Mouse (Mus musculus): ENCODE measurements around the gene Gm28778. TPM values are rescaled to one million over a fixed set of nuclear protein-coding genes. Genes with fewer than 3 reads are reported as not detected.
"Not testable (repeated sequence)": the region's sequence is repeated elsewhere in the genome, so short reads cannot be mapped to it uniquely, and the experiment has no call there.

Gm28778 gene
- 2.9 and 3.8 TPM in 2 replicates for polyA plus RNA-seq (2012; rRNA removed)

DNA sequence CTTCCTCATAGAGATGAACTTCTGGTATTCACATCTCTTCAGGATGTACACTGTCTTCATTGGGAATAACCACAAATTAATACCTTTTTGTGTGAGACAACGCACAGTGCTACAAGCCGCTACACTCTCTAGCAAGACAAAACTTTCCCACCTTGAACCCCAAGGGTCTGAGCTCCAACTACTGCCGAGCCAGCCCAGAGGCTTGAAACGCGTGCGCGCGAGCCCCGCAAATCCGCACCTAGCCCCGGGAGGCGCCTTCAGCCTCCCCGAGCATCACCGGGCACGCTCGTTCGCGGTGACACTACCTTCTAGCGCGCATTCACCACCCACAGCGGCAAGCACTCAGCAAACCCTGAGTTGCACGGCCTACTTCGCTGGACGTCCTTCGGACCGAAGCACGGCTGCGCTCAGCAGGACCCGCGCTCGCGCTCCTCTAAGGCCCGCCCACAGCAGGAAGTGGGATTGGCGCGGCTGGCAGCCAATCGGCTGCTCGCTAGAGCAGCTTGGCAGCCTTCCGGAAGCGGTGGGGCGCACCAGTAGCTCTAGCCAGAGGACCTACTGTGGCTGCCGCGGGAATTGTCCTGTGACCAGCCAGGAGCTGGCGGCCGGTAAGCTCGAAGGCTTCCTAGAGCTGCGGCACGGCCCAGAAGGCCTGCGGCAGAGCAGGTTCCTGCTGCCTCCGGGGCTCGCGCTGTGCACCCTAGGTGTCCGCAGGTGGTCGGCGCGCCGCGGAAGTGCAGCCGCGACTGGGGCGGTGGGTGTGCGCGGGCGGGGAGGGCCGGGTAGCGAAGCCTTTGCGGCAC, at the start of gene Gm28778, which contains the start of the genes Pms1 and Ormdl1:
Gm28778 (plus strand) TSS at position 531 of the 803 bp plus-strand sequence.
Pms1 (minus strand) TSS at position 438 of the 803 bp plus-strand sequence.
Ormdl1 (plus strand) TSS at position 515 of the 803 bp plus-strand sequence.
- Histone ChIP-seq H3K4me1 (ENCODE audit: control insufficient read depth, insufficient read depth, low read length) (peaks cover 4% of the 10 kb centered on the region; the same call in 1 of the 2 replicates), H3K27me3 (ENCODE audit: control insufficient read depth, insufficient read depth, low read length) (no peaks in the 10 kb centered on the region), H3K27ac (ENCODE audit: insufficient read depth, low read length) (peak within 1 kb of the TSS; percentile 76), H3K4me3 (replicated peaks; ENCODE audit: insufficient read depth, low read depth, low read length) (peak within 1 kb of the TSS; percentile 71)
- TF ChIP-seq POLR2A (IDR thresholded peaks at IDR 0.05; ENCODE audit: borderline replicate concordance, insufficient read depth, low read length), result peak; percentile 96
- no peak for TF ChIP-seq CTCF (IDR thresholded peaks at IDR 0.05; ENCODE audit: borderline replicate concordance, insufficient read depth, low read depth, low read length)
- 1% methylated on average over 66 of the region's 66 CpGs for WGBS
- DNase-seq, result peak; percentile 96 to 98

DNA sequence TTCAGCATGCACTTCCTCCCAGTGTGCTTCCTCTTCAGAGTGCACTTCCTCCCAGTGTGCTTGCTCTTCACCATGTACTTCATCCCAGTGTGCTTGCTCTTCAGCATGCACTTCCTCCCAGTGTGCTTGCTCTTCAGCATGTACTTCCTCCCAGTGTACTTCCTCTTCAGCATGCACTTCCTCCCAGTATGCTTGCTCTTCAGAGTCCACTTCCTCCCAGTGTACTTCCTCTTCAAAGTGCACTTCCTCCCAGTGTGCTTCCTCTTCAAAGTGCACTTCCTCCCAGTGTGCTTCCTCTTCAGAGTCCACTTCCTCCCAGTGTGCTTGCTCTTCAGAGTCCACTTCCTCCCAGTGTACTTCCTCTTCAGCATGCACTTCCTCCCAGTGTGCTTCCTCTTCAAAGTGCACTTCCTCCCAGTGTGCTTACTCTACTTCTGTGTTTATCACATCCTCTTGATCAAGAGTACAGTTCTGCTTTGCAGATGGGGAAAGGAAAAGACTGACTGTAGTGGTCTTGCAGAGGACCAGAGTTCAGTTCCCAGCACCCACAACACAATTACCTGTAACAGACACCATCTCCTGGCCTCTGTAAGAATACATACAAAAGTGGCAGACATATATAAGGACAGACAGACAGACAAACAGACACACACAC, 31.8 kb upstream of the Gm28778 start:
- H3K4me3 ChIP-seq (replicated peaks; ENCODE audit: insufficient read depth, low read depth, low read length); DNase-seq; H3K27me3 ChIP-seq (ENCODE audit: control insufficient read depth, insufficient read depth, low read length); H3K4me1 ChIP-seq (ENCODE audit: control insufficient read depth, insufficient read depth, low read length); H3K27ac ChIP-seq (ENCODE audit: insufficient read depth, low read length): not testable (repeated sequence)

DNA sequence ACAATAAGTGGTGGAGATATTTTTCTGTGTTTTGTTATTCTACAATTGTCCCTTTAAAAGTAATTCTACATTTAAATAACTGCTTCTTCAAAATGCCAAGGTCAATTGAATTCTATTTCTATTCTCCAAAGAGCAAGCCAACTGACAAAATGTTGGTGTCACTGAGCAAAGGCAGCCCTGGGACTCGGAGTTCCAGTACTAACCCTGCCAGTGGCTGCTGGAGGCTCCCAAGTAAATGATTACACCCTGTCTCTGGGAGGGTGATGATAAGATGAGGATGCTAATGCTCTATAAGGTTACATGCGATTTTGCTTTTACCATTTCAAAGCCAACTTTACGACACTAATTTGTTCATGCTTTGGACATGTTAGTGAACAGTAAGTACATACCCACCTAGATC, 27.0 kb upstream of the Gm28778 start:
- no peaks in the 10 kb centered on the region for H3K27me3 ChIP-seq (ENCODE audit: control insufficient read depth, insufficient read depth, low read length)
- no peaks in the 10 kb centered on the region for H3K4me1 ChIP-seq (ENCODE audit: control insufficient read depth, insufficient read depth, low read length)
- H3K27ac ChIP-seq (ENCODE audit: insufficient read depth, low read length), result no peak overlapping the region
- no peak overlapping the region for H3K4me3 ChIP-seq (replicated peaks; ENCODE audit: insufficient read depth, low read depth, low read length)
- whole genome bisulfite sequencing, result 94% methylated on average over 3 of the region's 3 CpGs
- TF ChIP-seq POLR2A (IDR thresholded peaks at IDR 0.05; ENCODE audit: borderline replicate concordance, insufficient read depth, low read length) (no peak), CTCF (IDR thresholded peaks at IDR 0.05; ENCODE audit: borderline replicate concordance, insufficient read depth, low read depth, low read length) (no peak)
- DNase-seq, result no peak

DNA sequence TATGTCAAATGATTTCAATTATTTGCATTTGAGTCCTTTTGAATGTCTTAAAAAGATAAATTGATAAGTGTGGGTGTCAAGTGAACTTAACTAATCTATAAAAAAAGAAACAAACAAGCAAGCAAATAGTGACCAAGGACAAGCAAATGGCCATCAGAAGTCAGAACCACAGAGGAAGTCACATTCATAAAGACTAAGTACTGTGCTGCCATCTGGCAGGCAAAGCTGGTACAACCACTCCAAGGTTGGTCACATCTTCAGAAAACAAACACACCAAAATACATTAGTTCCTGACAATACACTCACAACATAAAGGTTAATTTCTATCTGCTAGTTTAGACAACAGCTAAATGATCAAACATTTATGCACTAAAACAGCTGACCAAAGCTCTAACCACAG, 24.3 kb upstream of the Gm28778 start:
- peak; percentile 61 to 63 for DNase-seq
- Histone ChIP-seq H3K27me3 (ENCODE audit: control insufficient read depth, insufficient read depth, low read length) (no peaks in the 10 kb centered on the region), H3K4me1 (ENCODE audit: control insufficient read depth, insufficient read depth, low read length) (no peaks in the 10 kb centered on the region), H3K27ac (ENCODE audit: insufficient read depth, low read length) (no peak overlapping the region), H3K4me3 (replicated peaks; ENCODE audit: insufficient read depth, low read depth, low read length) (no peak overlapping the region)
- TF ChIP-seq POLR2A (IDR thresholded peaks at IDR 0.05; ENCODE audit: borderline replicate concordance, insufficient read depth, low read length), result no peak
- peak; percentile 70; the same call in 1 of the 2 replicates for TF ChIP-seq CTCF (IDR thresholded peaks at IDR 0.05; ENCODE audit: borderline replicate concordance, insufficient read depth, low read depth, low read length)

DNA sequence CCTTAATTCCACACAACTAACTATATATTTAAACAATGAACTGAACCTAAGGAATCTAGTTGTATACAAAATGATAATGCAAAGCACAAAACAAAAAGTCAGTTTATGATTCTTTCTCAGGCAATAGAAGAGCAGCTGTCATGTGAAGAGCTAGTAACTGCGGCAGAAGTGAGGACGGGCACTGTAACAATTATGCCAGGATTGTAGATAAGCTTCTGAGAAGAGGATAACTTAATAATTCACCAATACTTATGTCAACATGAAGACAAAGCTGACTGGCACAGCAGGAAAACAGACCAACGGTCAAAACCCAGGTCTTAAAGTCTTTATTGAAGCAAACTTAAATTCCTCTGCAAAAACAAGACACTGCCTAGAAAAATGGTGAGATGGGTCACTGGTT, 5.7 kb upstream of the Gm28778 start:
- H3K4me1 ChIP-seq (ENCODE audit: control insufficient read depth, insufficient read depth, low read length), result no peaks in the 10 kb centered on the region
- WGBS, result 72% methylated on average over 3 of the region's 3 CpGs

DNA sequence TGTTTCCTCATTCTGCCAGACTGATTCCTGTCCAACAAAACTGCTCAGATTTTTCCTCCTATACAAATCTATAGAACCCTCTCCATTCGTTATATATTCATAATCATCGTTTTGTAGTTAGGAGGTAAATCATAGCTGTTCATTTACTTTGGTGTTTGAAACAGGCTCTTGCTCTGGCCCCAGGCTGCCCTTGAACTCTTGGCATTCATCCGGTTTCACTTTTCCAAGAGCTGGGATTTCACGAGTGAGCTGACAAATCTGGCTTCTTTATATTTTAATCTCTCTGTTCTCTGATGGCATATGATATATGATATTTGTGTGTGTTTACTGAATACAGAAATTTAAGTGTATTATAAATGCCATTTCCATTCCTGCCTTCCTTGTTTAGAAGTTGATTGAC, 3.6 kb downstream of the Gm28778 start:
- H3K27me3 ChIP-seq (ENCODE audit: control insufficient read depth, insufficient read depth, low read length), result no peaks in the 10 kb centered on the region
- TF ChIP-seq CTCF (IDR thresholded peaks at IDR 0.05; ENCODE audit: borderline replicate concordance, insufficient read depth, low read depth, low read length) (no peak), POLR2A (IDR thresholded peaks at IDR 0.05; ENCODE audit: borderline replicate concordance, insufficient read depth, low read length) (no peak)
- peaks cover 4% of the 10 kb centered on the region; the same call in 1 of the 2 replicates for H3K4me1 ChIP-seq (ENCODE audit: control insufficient read depth, insufficient read depth, low read length)
- no peak overlapping the region for H3K4me3 ChIP-seq (replicated peaks; ENCODE audit: insufficient read depth, low read depth, low read length)
- 70% methylated on average over 4 of the region's 4 CpGs for WGBS
- no peak overlapping the region for H3K27ac ChIP-seq (ENCODE audit: insufficient read depth, low read length)
- DNase-seq, result no peak

More for the DNA sequence above, 5.7 kb upstream of the Gm28778 start:
- Histone ChIP-seq H3K27me3 (ENCODE audit: control insufficient read depth, insufficient read depth, low read length) (no peaks in the 10 kb centered on the region), H3K4me3 (replicated peaks; ENCODE audit: insufficient read depth, low read depth, low read length) (no peak overlapping the region), H3K27ac (ENCODE audit: insufficient read depth, low read length) (no peak overlapping the region)
- TF ChIP-seq CTCF (IDR thresholded peaks at IDR 0.05; ENCODE audit: borderline replicate concordance, insufficient read depth, low read depth, low read length), result no peak
- TF ChIP-seq POLR2A (IDR thresholded peaks at IDR 0.05; ENCODE audit: borderline replicate concordance, insufficient read depth, low read length), result no peak
- DNase-seq, result no peak

- peak; percentile 87 to 90 for DNase-seq
- Histone ChIP-seq H3K4me3 (replicated peaks; ENCODE audit: insufficient read depth, low read depth, low read length) (peak within 1 kb of the TSS; percentile 96), H3K27ac (ENCODE audit: insufficient read depth, low read length) (peak within 1 kb of the TSS; percentile 90), H3K27me3 (ENCODE audit: control insufficient read depth, insufficient read depth, low read length) (no peaks in the 10 kb centered on the region), H3K4me1 (ENCODE audit: control insufficient read depth, insufficient read depth, low read length) (no peaks in the 10 kb centered on the region)
- WGBS, result 3% methylated on average over 27 of the region's 27 CpGs
- TF ChIP-seq POLR2A (IDR thresholded peaks at IDR 0.05; ENCODE audit: borderline replicate concordance, insufficient read depth, low read length) (peak; percentile 91; the same call in 1 of the 2 replicates), CTCF (IDR thresholded peaks at IDR 0.05; ENCODE audit: borderline replicate concordance, insufficient read depth, low read depth, low read length) (no peak)
Measured at GRCm38 (mm10) chr1:53312989-53313967, 16.4 kb downstream of the Gm28778 start, which contains the start of gene Osgepl1. Gene Osgepl1, plus strand, starts transcription at chr1:53313624.

All from cerebellum, adult 2 months (tissue).